Mouse (Mus musculus): Measurements from ENCODE around the gene H2-K1. TPM values are rescaled to one million over a fixed set of nuclear protein-coding genes. Genes with fewer than 3 reads are reported as not detected.

H2-K1 gene
- total RNA-seq, 2 experiments from 2014 or later: 25.6 to 32.9 TPM

Small RNA genes within 50 kb of the gene (microRNA-seq; reads per million reads assigned to microRNA genes)
- 0 reads per million in 2 experiments for gene Mir219a-1
- 0 reads per million in 2 experiments for gene Mir219c

Other genes with a start within 250 kb of the H2-K1 start
- gene Rab11b, start 239.8 kb downstream of the H2-K1 start, total RNA-seq (2021): 100 to 1,000 TPM; 120 to 147 TPM
- gene Angptl4, start 218.5 kb downstream of the H2-K1 start, total RNA-seq (2021): 10 to 100 TPM in 1 of 2 experiments, 1 to 10 TPM in 1; 8.0 to 11.7 TPM
- 10 to 100 TPM; 15.3 to 22.5 TPM for gene Kank3, start 189.8 kb downstream of the H2-K1 start, total RNA-seq (2021)
- 100 to 1,000 TPM; 503 to 584 TPM for gene Rps28, start 175.8 kb downstream of the H2-K1 start, total RNA-seq (2021)
- gene Ndufa7, start 175.8 kb downstream of the H2-K1 start, total RNA-seq (2021): 100 to 1,000 TPM; 325 to 364 TPM
- gene Cd320, start 157.3 kb downstream of the H2-K1 start, total RNA-seq (2021): 10 to 100 TPM; 13.3 to 15.2 TPM
- gene Gm7029, start 126.5 kb downstream of the H2-K1 start, total RNA-seq (2021): not detected
- gene Kifc1, start 109.7 kb downstream of the H2-K1 start, total RNA-seq (2021): 1 to 10 TPM in 1 of 2 experiments, under 1 TPM in 1; 0.74 to 1.1 TPM
- gene Platr17, start 95.2 kb downstream of the H2-K1 start, total RNA-seq (2021): not detected
- gene Daxx, start 90.9 kb downstream of the H2-K1 start, total RNA-seq (2021): 10 to 100 TPM in 1 of 2 experiments, 1 to 10 TPM in 1; 9.3 to 11.3 TPM
- gene Tapbp, start 84.4 kb downstream of the H2-K1 start, total RNA-seq (2021): 10 to 100 TPM; 31.8 to 34.7 TPM
- 10 to 100 TPM; 12.6 to 16.6 TPM for gene Zbtb22, start 84.4 kb downstream of the H2-K1 start, total RNA-seq (2021)
- 10 to 100 TPM; 26.5 to 28.3 TPM for gene Rgl2, start 70.8 kb downstream of the H2-K1 start, total RNA-seq (2021)
- 10 to 100 TPM; 56.7 to 58.6 TPM for gene Pfdn6, start 60.0 kb downstream of the H2-K1 start, total RNA-seq (2021)
- 1 to 10 TPM; 8.4 to 9.7 TPM for gene Wdr46, start 59.7 kb downstream of the H2-K1 start, total RNA-seq (2021)
- 1 to 10 TPM; 1.5 to 1.6 TPM for gene B3galt4, start 48.9 kb downstream of the H2-K1 start, total RNA-seq (2021)
- gene Vps52, start 44.5 kb downstream of the H2-K1 start, total RNA-seq (2021): 10 to 100 TPM; 30.5 to 30.6 TPM
- gene Rps18, start 44.3 kb downstream of the H2-K1 start, total RNA-seq (2021): 100 to 1,000 TPM; 282 to 369 TPM
- gene Ring1, start 24.3 kb upstream of the H2-K1 start, total RNA-seq (2021): 10 to 100 TPM; 11.7 to 12.4 TPM
- gene H2-Ke6, start 27.7 kb upstream of the H2-K1 start, total RNA-seq (2021): 10 to 100 TPM; 55.5 to 64.2 TPM
- gene Slc39a7, start 31.3 kb upstream of the H2-K1 start, total RNA-seq (2021): 10 to 100 TPM; 40.8 to 45.2 TPM
- gene Rxrb, start 31.5 kb upstream of the H2-K1 start, total RNA-seq (2021): 10 to 100 TPM; 34.5 to 35.3 TPM
- 1 to 10 TPM; 9.3 to 9.6 TPM for gene Col11a2, start 39.1 kb upstream of the H2-K1 start, total RNA-seq (2021)
- gene H2-Oa, start 92.0 kb upstream of the H2-K1 start, total RNA-seq (2021): not detected
- 1 to 10 TPM; 3.6 to 4.9 TPM for gene H2-DMa, start 119.2 kb upstream of the H2-K1 start, total RNA-seq (2021)
- gene Brd2, start 122.3 kb upstream of the H2-K1 start, total RNA-seq (2021): 10 to 100 TPM; 63.2 to 74.1 TPM
- gene H2-DMb2, start 143.0 kb upstream of the H2-K1 start, total RNA-seq (2021): under 1 TPM; 0.35 to 0.48 TPM
- 1 to 10 TPM in 1 of 2 experiments, under 1 TPM in 1; 0.71 to 1.2 TPM for gene H2-DMb1, start 152.7 kb upstream of the H2-K1 start, total RNA-seq (2021)
- gene Tap1, start 187.2 kb upstream of the H2-K1 start, total RNA-seq (2021): 1 to 10 TPM; 1.6 to 1.8 TPM
- gene Psmb9, start 187.4 kb upstream of the H2-K1 start, total RNA-seq (2021): 1 to 10 TPM; 1.0 to 1.9 TPM
- 1 to 10 TPM; 3.1 to 3.5 TPM for gene Psmb8, start 197.4 kb upstream of the H2-K1 start, total RNA-seq (2021)
- gene Tap2, start 203.2 kb upstream of the H2-K1 start, total RNA-seq (2021): 1 to 10 TPM; 4.9 to 6.1 TPM
- under 1 TPM in 1 of 2 experiments, not detected in 1; 0.27 TPM for gene H2-Ob, start 238.6 kb upstream of the H2-K1 start, total RNA-seq (2021)

Measured in gastrocnemius, postnatal 36 days (tissue).